Mouse (Mus musculus) inflammation-experienced regulatory T-cells, adult 6 months (primary cell): ENCODE data around the gene Cdca3. TPM values are rescaled to one million over a fixed set of nuclear protein-coding genes. Genes with fewer than 3 reads are reported as not detected.
"Not testable (repeated sequence)": the region's sequence is repeated elsewhere in the genome, so short reads cannot be mapped to it uniquely, and the experiment has no call there.

Experiments
- ATAC-seq: one replicate; pipeline ENCODE4 v1.8.0; 2017
- polyA plus RNA-seq, 3 experiments: library from polyadenylated mRNA; unstranded; fragments of 100-300 nt; shearing (Covaris generic); gene quantifications; one replicate each; pipeline ENCODE4 v1.2.1; 2017

Cdca3 gene
- polyA plus RNA-seq, result 100 to 1,000 TPM in 1 of 3 experiments, 10 to 100 TPM in 1, 1 to 10 TPM in 1; 7.6 to 142 (median 17.9) TPM

GRCm38 (mm10) chr6:124828868-124829798 lies at the start of gene Cdca3, which contains the start of gene Usp5:
TSS of gene Cdca3 (plus strand) at chr6:124829547.
TSS of gene Usp5 (minus strand) at chr6:124829484.
- peak; percentile 84 for ATAC-seq

- ATAC-seq, result peak; percentile 19
Measured at GRCm38 (mm10) chr6:124779984-124780416, 49.3 kb upstream of the Cdca3 start.

GRCm38 (mm10) chr6:124780917-124781316 lies 48.4 kb upstream of the Cdca3 start:
- ATAC-seq, result no peak

GRCm38 (mm10) chr6:124782436-124782835 lies 46.9 kb upstream of the Cdca3 start:
- peak; percentile 75 for ATAC-seq

- no peak for ATAC-seq
Measured at GRCm38 (mm10) chr6:124786756-124787420, 42.5 kb upstream of the Cdca3 start.

GRCm38 (mm10) chr6:124787722-124788121 lies 41.6 kb upstream of the Cdca3 start:
- no peak for ATAC-seq

- ATAC-seq, result no peak
Measured at GRCm38 (mm10) chr6:124789519-124789918, 39.8 kb upstream of the Cdca3 start.

GRCm38 (mm10) chr6:124790121-124790520 lies 39.2 kb upstream of the Cdca3 start:
- ATAC-seq, result no peak

- ATAC-seq, result no peak
Measured at GRCm38 (mm10) chr6:124791911-124792310, 37.4 kb upstream of the Cdca3 start.

GRCm38 (mm10) chr6:124795781-124796180 lies 33.6 kb upstream of the Cdca3 start:
- ATAC-seq, result no peak

GRCm38 (mm10) chr6:124796200-124796599 lies 33.1 kb upstream of the Cdca3 start:
- ATAC-seq, result no peak

GRCm38 (mm10) chr6:124802400-124802799 lies 26.9 kb upstream of the Cdca3 start:
- not testable (repeated sequence) for ATAC-seq

- no peak for ATAC-seq
Measured at GRCm38 (mm10) chr6:124803061-124803460, 26.3 kb upstream of the Cdca3 start.

- ATAC-seq, result not testable (repeated sequence)
Measured at GRCm38 (mm10) chr6:124803691-124804090, 25.7 kb upstream of the Cdca3 start.

- ATAC-seq, result no peak
Measured at GRCm38 (mm10) chr6:124804341-124804740, 25.0 kb upstream of the Cdca3 start.

- ATAC-seq, result peak; percentile 72
Measured at GRCm38 (mm10) chr6:124805341-124806321, 23.7 kb upstream of the Cdca3 start.

- no peak for ATAC-seq
Measured at GRCm38 (mm10) chr6:124806446-124807140, 22.8 kb upstream of the Cdca3 start.

- no peak for ATAC-seq
Measured at GRCm38 (mm10) chr6:124807366-124807765, 22.0 kb upstream of the Cdca3 start.

GRCm38 (mm10) chr6:124807986-124808357 lies 21.4 kb upstream of the Cdca3 start:
- ATAC-seq, result no peak

GRCm38 (mm10) chr6:124808358-124809012 lies 20.9 kb upstream of the Cdca3 start, which contains the start of gene Spsb2:
TSS of gene Spsb2 (plus strand) at chr6:124808661.
- no peak for ATAC-seq
